Mouse (Mus musculus) gastrocnemius, postnatal 36 days (tissue): ENCODE measurements around the gene Pes1. TPM values are rescaled to one million over a fixed set of nuclear protein-coding genes. Genes with fewer than 3 reads are reported as not detected.
A peak's percentile ranks its signal among the peaks of the same experiment; 100 is the strongest.

Experiments
- DNase-seq, 2 experiments: peaks; one replicate each; pipeline ENCODE4 v3.0.0; 2022
- intact Hi-C: fragments of 180-260 bp; cut with DNase I; formaldehyde crosslinking; loops from one replicate; pipeline ENCODE4 v1.15.1; 2025
- total RNA-seq, 2 experiments: library from RNA; stranded (reverse); gene quantifications; 2 replicates each; pipeline ENCODE4 v1.2.3; 2021

Pes1 gene
- total RNA-seq, 2 experiments from 2014 or later = 31.3 to 35.5 TPM

DNA sequence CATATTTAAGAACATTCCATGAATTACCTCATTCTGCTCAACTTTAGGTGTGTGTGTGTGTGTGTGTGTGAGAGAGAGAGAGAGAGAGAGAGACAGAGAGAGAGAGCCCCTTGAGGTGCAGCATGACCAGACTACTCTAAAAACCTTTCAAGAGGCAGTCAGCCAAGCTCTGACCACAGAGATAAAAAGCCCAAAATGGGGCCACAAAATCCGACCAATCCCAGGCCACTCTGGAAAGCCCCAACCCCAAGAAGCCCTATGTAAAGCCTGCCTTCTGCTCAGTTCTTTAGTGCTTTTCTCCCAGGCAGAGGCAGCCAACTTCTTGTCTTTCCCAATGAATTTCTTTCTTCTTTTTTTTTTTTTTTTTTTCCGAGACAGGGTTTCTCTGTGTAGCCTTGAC is 2.9 kb upstream of the Pes1 start:
- intact Hi-C loops = no loop called here
- no peak for DNase-seq

DNA sequence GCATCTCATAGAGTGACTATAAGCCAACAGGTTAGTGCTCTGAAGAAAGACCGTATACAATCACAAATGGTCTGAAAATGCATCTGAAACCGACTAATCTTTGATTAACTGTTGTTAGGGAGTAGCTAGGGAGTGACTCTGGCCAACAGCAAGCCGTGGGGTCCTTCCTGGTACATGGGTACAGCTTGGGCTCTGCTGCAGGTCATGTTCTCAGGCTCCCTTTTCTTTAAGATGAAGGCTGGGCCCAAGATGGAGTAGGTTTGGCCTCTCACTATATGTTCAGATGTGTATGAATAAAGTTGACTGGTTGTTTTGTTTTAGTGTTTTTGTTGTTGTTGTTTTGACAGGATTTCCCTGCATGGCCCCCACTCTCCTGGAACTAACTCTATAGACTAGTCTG is 2.0 kb upstream of the Pes1 start:
- intact Hi-C loops = no loop called here
- no peak for DNase-seq

DNA sequence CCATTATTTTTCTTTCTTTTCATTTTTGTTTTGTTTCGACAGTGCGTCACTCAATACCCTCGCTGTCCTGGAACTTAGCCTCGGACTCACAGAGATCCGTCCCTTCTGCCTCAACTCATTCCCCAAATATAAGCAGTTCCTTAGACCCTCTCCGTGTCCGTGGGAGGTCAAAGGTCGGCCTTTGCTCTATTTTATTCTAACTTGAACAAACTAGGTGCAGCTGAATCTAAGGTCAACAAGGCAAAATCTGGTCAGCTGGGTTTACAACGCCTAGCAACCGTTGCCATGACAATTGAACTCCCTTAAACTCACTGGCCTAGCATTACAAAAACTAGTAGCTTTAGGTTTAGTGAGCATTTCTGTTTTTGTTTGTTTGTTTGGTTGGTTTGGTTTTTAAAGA is 620 bp upstream of the Pes1 start:
- DNase-seq = no peak
- intact Hi-C loops = no loop called here

DNA sequence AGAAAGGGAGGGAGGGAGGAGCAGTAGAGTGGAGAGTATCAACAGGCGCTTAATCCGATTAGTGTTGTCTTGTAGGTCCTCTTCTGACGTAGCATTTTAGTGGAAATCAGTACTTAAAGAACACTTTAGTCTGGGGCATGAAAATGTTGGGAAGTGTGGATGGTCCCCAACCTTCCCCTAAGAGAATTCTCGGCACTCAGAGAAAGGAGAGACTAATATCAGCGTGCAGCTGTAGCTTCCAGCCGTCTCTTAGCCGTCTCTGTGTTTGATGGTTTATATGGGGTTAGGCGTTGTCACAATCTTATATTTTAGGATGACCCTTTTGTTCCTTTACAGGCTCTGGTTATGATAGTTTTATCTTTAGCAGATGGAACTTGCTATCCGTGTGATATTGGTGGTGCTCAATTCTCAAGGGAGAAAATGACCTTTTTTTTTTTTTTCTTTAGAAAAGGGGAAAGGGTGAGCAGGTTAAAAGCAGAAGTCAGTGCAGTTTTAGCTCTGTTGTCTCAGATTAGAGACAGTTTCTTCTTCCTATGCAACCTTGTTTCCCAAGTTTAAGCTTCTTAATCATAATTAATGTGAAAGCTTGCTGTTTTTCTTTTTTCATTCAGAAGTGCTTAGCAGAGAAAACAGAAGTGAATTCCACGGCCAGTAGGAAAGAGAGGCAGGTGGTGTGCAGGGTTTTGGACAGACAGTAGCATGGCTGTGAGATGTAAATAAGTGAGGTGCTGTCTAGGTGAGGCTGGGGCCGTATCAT is 819 bp downstream of the Pes1 start:
- DNase-seq = no peak
- intact Hi-C loops = no loop called here

DNA sequence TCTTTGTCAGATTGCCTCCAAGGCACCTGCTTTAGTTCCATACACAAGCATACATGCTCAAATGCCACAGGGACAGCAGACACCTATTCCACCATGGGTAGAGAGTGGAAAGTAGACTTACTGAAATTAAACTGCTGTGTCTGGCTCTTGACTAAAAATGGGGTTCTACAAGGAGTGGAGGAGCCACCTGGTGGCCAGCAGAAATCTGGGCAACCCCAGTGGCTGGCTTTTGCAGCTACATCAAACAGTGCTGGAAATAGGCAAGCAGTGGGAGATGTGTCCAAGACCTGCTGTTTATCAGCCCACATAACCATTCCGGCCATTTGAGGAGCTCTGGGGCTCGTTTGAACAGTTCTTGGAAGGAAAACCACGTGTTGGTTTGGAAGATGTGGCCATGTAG is 6.1 kb downstream of the Pes1 start:
- intact Hi-C loops = no loop called here
- DNase-seq = no peak

DNA sequence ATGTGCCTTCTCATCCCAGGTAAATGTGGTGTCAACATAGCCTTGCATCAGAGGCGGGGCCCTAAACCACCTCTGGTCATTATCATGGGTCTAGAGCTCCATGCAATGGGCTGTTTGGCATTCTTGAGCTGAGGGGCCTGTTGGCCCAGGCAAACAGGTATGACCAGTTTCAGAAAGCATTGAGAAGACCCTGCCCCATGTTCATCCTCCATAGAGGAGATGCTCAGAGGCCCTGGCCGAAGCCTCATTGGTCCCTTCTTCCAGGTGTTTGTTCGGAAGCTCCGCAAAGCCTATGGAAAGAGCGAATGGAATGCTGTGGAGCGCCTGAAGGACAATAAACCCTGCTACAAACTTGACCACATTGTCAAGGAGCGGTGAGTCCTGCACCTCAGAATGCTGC is 6.6 kb downstream of the Pes1 start:
- intact Hi-C loops = no loop called here
- DNase-seq = no peak

DNA sequence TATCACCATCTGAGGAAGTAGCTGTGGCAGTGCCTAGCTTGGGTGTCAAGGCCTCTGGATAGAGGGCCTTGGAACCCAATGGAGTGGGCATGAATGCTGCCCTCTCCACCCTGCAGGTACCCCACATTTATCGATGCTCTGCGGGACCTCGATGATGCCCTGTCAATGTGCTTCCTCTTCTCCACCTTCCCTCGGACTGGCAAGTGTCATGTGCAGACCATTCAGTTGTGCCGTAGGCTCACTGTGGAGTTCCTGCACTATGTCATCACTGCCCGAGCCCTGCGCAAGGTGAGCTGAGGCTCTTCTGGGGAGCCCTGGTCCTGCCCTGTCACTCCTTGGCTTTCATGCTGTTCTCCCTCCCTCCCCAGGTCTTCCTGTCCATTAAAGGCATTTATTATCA is 9.3 kb downstream of the Pes1 start:
- DNase-seq = peak in 1 of 2 experiments; percentile 9

DNA sequence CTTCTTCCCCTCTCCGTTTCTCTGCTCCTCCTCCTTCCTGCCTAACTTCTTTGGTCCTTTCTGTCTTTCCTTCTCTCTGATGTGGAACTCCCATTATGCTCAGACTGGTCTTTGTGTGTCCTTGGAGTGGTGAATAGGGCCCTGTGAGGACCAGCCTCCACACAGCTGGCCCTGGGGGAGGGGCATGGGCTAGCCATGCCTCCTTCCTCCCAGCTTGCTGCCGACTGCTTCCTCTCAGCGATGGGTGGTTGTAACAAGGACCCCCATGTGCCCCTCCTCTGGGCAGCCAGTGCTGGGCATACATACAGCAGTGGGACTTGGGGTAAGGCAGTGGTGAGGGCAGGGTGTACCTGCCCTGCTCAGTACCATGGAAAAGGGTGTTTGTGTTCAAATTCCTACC is 10.5 kb downstream of the Pes1 start:
- intact Hi-C loops = no loop called here
- DNase-seq = peak in 1 of 2 experiments; percentile 8

More for the DNA sequence above, 9.3 kb downstream of the Pes1 start:
- intact Hi-C loops = no loop called here

DNA sequence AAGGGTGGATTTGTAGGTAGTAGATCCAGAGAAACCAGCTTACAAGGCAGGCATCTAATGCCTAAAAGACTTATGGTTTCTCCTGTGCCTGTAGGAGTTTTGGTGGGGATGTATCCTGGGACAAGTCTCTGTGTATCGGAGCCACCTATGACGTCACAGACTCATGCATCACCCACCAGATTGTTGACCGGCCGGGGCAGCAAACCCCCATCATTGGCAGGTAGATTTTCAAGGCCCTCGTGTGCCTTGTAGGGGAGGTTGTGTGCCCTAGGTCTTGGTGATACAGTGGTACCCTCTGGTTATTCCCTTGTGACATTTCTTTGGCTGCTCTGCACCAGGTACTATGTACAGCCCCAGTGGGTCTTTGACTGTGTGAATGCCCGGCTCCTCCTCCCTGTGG is 12.9 kb downstream of the Pes1 start, which contains the start of gene 4930556J24Rik:
4930556J24Rik (minus strand) TSS at position 101 of the 400 bp plus-strand sequence.
- DNase-seq = no peak
- intact Hi-C loops = no loop called here

DNA sequence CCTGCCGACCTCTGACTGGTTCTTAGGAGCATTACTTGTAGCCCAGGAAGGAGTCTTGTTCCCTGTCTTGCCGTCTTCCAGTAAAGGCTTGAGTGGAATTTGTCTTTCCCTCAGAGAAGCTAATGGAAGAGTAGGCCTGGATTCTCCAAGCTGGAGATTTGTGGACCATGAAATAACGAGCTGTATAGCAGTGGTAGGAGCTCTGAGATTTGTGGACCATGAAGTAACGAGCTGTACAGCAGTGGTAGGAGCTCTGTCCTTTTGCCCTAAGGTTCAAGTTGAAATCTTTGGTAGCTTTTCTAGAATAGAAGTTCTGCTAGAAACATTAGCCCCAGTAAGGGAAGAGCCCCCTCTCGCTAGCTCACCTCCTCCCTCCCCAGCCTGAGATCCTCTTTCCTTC is 14.6 kb downstream of the Pes1 start:
- intact Hi-C loops = no loop called here

DNA sequence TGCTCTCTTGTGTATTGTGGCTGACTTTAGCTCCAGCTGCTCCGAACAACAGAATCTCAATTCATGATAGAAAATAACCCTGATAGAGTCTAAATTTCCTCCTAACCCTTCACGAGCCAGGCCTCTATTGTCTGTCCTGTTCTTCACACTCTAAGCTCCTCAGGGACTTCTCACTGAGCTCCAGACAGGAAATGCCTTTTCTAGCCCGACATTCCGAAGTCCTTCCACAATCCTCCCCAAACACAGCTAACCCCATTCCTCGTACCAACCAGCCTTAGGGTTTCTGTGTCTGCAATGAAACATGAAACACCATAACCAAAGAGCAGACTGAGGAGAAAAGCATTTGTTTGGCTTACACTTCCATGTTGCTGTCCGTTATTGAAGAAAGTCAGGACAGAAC is 17.8 kb downstream of the Pes1 start:
- intact Hi-C loops = no loop called here
- no peak for DNase-seq

More for the DNA sequence above, 14.6 kb downstream of the Pes1 start:
- no peak for DNase-seq

DNA sequence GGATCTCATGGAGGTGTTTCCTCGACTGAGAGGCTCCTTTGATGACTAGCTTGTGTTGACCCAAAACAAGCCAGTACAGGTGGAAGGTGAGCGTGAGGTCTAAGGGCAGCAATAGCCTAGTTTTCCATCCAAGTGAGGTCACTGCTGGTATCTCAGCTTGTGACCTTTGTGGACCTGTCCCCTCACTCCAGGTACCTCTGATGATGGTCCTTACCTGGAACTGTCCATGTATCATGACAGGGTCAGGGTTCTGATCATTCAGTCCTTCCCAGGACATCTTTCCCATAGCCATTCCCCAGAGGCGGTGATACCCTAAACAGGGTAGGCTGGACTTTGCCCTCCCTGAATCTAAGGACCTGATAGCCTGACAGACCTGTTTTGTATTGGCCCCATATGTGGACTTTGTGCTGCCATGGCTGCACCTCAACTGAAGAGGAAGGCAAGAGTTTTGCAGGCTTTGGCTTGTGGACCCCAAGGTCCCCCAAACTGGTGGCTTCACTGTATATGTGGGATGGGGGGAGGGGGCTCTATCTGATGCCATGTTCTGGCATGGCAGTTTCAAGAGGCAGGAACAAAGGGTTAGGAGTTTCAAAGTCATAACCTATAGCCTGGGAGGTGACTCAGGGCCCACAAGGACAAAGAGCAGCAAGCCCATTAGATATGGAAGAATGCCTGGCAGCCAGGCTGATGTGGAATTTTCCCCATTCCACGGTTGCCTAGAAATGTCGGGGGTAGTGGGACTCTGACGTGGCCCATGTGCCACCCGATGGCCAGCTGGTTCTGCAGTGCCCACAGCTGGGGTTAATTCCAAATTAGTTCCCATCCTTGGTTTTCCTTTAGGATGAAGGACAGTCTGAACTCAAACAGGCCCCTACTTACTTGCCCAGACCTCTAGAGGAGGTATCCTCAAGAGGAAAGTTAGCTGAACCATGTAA is 18.8 kb downstream of the Pes1 start:
- DNase-seq = no peak
- intact Hi-C loops = no loop called here

DNA sequence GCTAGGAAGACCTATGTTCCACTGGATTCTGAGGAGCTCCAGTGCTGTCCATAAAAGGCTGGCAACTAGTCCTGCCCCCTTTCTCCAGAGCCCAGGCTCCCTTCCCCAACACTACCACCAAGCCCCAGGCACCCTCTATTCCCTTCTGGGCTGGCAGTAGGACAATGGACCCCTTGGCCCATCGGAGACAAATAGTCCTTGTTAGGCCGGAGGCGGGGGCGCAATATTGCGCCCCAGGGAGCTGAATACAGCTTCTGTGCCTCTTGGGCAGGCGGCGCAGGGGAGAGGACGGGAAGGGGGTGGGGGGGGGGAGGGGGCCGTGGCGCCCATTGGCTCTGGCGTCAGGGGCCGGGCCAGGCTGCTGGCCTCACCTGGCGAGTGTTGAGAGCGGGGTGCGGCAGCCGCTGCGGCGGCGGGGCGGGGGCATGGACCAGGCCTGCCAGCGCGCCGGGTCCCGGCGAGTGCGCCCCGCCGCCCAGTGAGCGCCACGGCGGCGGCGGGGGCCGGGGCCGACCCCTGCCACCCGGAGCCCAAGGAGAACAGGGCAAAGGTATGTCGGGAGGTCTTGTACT is 19.6 kb downstream of the Pes1 start, which contains the start of gene Gal3st1:
Gal3st1 (plus strand) TSS at position 346 of the 572 bp plus-strand sequence.
- DNase-seq = no peak
- intact Hi-C loops = no loop called here

DNA sequence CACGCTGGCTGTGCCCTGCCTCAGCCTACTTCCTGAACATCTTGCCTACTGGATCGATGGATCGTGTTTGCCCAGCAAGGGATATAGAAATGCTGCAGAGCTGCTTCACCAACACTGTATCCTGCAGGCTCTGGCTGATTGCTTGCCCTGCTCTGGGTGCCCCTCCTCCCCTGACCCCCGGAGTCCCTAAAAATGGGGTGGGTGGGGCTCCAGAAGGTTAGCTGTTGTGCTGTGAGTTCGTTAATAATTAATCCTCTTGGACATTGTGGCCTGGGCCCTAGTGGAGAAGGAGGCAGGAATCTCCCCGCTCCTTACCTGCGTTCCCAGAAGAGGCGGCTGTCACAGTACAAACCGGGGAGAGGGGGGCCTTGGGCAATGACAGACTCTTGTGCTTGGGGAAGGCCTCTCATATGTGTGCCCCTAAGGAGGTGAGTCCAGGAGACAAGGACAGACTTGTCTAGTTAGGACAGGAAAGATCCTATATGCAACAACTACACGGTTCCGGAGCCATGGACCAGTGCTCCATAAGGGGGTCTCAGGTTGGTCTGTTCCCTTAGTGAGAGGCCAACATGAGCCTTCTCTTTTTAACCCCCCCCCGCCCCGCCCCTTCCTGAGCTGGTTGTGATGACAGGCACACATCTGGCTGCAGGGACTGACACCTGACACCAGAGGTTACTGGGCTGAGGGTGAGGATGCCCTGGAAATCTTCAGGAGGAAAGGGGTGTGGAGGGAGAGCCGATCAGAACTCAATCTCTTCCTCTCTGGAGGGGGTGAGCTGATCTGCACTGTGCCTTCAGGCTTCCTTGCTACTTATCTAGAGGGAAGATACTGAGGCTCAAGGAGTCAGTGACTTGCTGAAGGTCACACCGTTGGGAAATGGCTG is 20.3 kb downstream of the Pes1 start:
- intact Hi-C loops = no loop called here
- DNase-seq = no peak

DNA sequence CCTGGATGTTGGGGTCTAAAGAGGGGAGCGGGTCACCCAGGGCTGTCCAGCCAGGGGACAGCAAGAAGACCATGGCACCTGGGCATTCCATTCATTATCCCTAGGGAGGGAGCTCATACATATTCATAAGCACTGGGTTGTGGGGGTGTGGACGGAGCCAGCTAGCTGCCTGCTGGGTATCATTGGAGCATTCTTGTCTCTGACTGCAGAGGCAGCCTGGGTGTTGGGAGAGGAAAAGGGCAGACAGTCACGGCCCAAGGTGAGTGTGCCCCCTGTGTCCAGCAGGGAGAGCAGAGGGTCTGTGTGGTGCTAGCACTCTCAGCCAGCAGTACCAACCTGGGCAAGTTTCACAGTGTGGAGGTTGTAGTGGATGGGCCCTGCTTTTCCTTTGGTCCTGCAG is 26.0 kb downstream of the Pes1 start:
- DNase-seq = no peak
- intact Hi-C loops = no loop called here

DNA sequence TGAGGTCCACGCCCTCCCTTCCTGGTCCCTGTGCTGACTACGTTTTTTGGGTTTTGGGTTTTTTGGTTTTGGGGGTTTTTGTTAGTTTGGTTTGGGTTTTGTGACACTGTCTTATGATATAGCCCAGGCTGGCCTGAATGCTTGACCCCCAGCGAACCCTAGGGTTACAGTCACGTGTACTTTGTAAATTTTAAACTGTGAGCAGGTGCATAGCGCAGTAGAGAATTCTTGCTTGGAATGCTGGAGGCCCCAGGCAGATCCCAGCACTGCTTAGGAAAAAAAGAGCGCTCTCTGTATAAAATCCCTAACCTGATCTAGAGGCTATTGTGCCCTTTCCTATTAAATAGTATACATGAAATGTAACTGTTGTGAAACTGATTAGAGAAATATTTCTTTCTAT is 29.4 kb downstream of the Pes1 start:
- intact Hi-C loops = no loop called here
- DNase-seq = no peak

DNA sequence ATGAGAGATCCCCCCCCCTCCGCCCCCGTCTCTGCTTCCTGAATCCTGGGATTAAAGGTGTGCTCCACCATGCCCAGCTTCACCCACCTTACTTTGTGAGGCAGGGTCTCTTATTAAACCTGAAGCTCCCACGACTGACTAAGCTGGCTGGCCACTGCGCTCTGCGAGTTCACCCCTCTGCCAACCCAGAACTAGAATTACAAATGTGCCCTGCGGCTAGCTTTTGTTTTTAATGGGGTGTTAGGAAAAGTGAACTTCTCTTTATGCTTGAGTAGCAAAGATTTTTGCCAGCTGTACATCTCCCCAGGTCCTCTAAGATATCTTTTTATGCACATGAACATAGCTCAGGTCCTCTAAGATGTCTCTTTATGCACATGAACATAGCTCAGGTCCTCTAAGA is 30.1 kb downstream of the Pes1 start:
- DNase-seq = no peak
- intact Hi-C loops = no loop called here

DNA sequence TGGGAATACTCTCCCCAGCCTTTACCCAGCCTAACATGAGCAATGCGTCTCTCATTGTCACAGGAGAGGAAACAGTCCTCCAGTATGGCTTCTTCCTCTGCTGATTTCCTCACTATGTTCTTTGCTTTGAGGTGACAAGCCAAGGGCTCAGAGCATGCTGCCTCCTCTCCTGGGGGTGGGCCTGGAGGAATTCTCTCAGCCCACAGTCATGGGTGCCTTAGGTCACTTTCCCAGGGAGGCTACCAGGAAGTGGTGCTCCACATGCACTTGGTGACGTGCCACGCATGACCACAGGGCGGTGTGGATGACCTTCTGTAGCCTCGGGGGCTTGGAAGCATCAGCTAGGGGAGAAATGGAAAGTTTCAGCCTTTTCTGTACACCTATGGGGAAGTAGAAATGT is 31.7 kb downstream of the Pes1 start:
- no peak for DNase-seq
- intact Hi-C loops = no loop called here

DNA sequence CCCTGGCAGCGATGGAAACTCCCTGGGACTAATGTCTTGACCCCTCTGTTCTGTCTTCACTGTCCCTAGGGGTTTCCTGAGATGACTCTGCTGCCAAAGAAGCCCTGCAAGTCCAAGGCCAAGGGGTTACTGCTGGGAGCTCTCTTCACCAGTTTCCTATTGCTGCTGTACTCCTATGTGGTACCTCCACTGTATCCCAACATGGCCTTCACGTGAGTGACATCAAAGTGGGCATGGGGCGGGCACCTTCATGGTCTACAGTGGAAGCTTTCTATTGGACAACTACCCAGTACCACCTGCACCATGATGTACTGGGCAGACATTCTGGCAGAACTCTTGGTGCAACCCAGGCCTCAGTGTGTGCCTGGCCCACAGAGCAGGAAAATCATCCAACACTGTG is 33.1 kb downstream of the Pes1 start:
- DNase-seq = no peak
- intact Hi-C loops = no loop called here

DNA sequence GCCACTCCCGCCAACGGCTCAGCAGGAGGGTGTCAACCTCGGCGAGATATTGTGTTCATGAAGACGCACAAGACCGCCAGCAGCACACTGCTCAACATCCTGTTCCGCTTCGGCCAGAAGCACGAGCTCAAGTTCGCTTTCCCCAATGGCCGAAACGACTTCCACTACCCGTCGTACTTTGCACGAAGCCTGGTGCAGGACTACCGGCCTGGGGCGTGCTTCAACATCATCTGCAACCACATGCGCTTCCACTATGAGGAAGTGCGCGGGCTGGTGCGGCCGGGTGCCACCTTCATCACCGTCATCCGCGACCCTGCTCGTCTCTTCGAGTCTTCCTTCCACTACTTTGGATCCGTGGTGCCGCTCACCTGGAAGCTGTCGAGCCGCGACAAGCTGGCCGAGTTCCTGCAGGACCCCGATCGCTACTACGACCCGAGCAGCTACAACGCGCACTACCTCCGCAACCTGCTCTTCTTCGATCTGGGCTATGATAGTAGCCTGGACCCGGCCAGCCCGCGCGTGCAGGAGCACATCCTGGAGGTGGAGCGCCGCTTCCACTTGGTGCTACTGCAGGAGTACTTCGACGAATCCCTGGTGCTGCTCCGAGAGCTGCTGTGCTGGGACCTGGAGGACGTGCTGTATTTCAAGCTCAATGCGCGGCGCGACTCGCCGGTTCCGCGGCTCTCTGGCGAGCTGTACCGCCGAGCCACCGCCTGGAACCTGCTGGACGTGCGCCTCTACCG is 34.4 kb downstream of the Pes1 start:
- intact Hi-C loops = no loop called here
- DNase-seq = no peak
